Mouse (Mus musculus) cerebellum, adult 2 months (tissue): ENCODE results near the gene Prrg2. TPM values are rescaled to one million over a fixed set of nuclear protein-coding genes. Genes with fewer than 3 reads are reported as not detected.

Source experiments
- DNase-seq, 2 experiments: peaks; one replicate each; pipeline ENCODE4 v3.0.0; 2021
- H3K27ac ChIP-seq: fragments of 200-500 bp; 2 replicates; pipeline ENCODE4 v1.5.1; 2012; ENCODE audit warnings: low read length, control low read depth, inconsistent platforms; ENCODE audit not compliant: insufficient read depth
- H3K27me3 ChIP-seq: fragments of 200-500 bp; 2 replicates; pipeline ENCODE4 v1.6.1; 2012; ENCODE audit warnings: inconsistent platforms, mild to moderate bottlenecking, low read length, moderate library complexity; ENCODE audit not compliant: control insufficient read depth, insufficient read depth
- H3K4me1 ChIP-seq: fragments of 200-500 bp; 2 replicates; pipeline ENCODE4 v1.6.1; 2011; ENCODE audit warnings: low read length; ENCODE audit not compliant: control insufficient read depth, insufficient read depth
- H3K4me3 ChIP-seq: fragments of 200-500 bp; replicated peaks from 2 replicates; pipeline ENCODE3; 2011; ENCODE audit warnings: mild to moderate bottlenecking, low read depth, low read length, control low read depth; ENCODE audit not compliant: insufficient read depth
- CTCF ChIP-seq: fragments of 200-500 bp; IDR thresholded peaks from 2 replicates; pipeline ENCODE4 v1.5.1; 2011; ENCODE audit warnings: low read depth, mild to moderate bottlenecking, control low read depth, low read length, moderate library complexity, borderline replicate concordance; ENCODE audit not compliant: insufficient read depth
- POLR2A ChIP-seq: fragments of 200-500 bp; IDR thresholded peaks from 2 replicates; pipeline ENCODE4 v1.6.1; 2011; ENCODE audit warnings: low read length, control low read depth, borderline replicate concordance; ENCODE audit not compliant: insufficient read depth
- WGBS: fragments of 180-500 bp; shearing (Covaris S2); methylation state at CpG from one replicate; pipeline ENCODE4 v1.1.7; 2018; 5-methylcytosine and 5-hydroxymethylcytosine counted together
- polyA plus RNA-seq: library from polyadenylated mRNA; depleted of rRNA; stranded (reverse); fragments of >200 nt; gene quantifications from 2 replicates; pipeline ENCODE4 v1.2.3, GENCODE M21; 2012

Gene Prrg2
- polyA plus RNA-seq, 1 experiment, result 23.7 TPM

- no peak overlapping the region for H3K4me3 ChIP-seq
- TF ChIP-seq POLR2A (no peak), CTCF (no peak)
- H3K27ac ChIP-seq, result no peak overlapping the region
- H3K4me1 ChIP-seq, result peaks cover 3% of the 10 kb centered on the region
- no peaks in the 10 kb centered on the region for H3K27me3 ChIP-seq
- no peak for DNase-seq
- 91% methylated on average over 14 of the region's 14 CpGs for WGBS
These were observed 19.2 kb downstream of the Prrg2 start for GRCm38 (mm10) chr7:45043307-45043706.

- no peaks in the 10 kb centered on the region for H3K27me3 ChIP-seq
- H3K4me3 ChIP-seq, result no peak overlapping the region
- TF ChIP-seq POLR2A (no peak), CTCF (no peak)
- H3K27ac ChIP-seq, result no peak overlapping the region
- no peak for DNase-seq
- no peaks in the 10 kb centered on the region; the same call in 1 of the 2 replicates for H3K4me1 ChIP-seq
- 87% methylated on average over 9 of the region's 9 CpGs for WGBS
These were observed 21.6 kb downstream of the Prrg2 start for GRCm38 (mm10) chr7:45040851-45041250.

GRCm38 (mm10) chr7:45038411-45038810 is 24.1 kb downstream of the Prrg2 start:
- 97% methylated on average over 9 of the region's 9 CpGs for WGBS
- Histone ChIP-seq H3K27ac (no peak overlapping the region), H3K4me3 (no peak overlapping the region), H3K4me1 (no peaks in the 10 kb centered on the region; the same call in 1 of the 2 replicates), H3K27me3 (no peaks in the 10 kb centered on the region)
- DNase-seq, result no peak
- TF ChIP-seq POLR2A (no peak), CTCF (no peak)

GRCm38 (mm10) chr7:45037720-45038361 is 24.6 kb downstream of the Prrg2 start:
- H3K4me3 ChIP-seq, result no peak overlapping the region
- H3K27me3 ChIP-seq, result no peaks in the 10 kb centered on the region
- 62% methylated on average over 7 of the region's 7 CpGs for WGBS
- peak in 1 of 2 experiments; percentile 36 for DNase-seq
- H3K4me1 ChIP-seq, result no peaks in the 10 kb centered on the region; the same call in 1 of the 2 replicates
- H3K27ac ChIP-seq, result no peak overlapping the region
- no peak for TF ChIP-seq POLR2A
- peak; percentile 73 for TF ChIP-seq CTCF

- Histone ChIP-seq H3K27ac (no peak overlapping the region), H3K27me3 (no peaks in the 10 kb centered on the region), H3K4me1 (no peaks in the 10 kb centered on the region; the same call in 1 of the 2 replicates), H3K4me3 (no peak overlapping the region)
- no peak for DNase-seq
- WGBS, result 92% methylated on average over 11 of the region's 11 CpGs
- no peak for TF ChIP-seq POLR2A
- TF ChIP-seq CTCF, result no peak
These were observed 25.8 kb downstream of the Prrg2 start for GRCm38 (mm10) chr7:45036702-45037101.

- Histone ChIP-seq H3K4me1 (no peaks in the 10 kb centered on the region), H3K27me3 (no peaks in the 10 kb centered on the region), H3K4me3 (no peak overlapping the region), H3K27ac (no peak overlapping the region)
- DNase-seq, result no peak
- TF ChIP-seq POLR2A (no peak), CTCF (no peak)
- WGBS, result 91% methylated on average over 3 of the region's 3 CpGs
These were observed 26.8 kb downstream of the Prrg2 start for GRCm38 (mm10) chr7:45035631-45036030.

GRCm38 (mm10) chr7:45033722-45034359 is 28.6 kb downstream of the Prrg2 start:
- H3K4me1 ChIP-seq, result no peaks in the 10 kb centered on the region
- H3K27ac ChIP-seq, result no peak overlapping the region
- no peak for DNase-seq
- 91% methylated on average over 19 of the region's 19 CpGs for WGBS
- H3K27me3 ChIP-seq, result no peaks in the 10 kb centered on the region
- no peak for TF ChIP-seq CTCF
- no peak for TF ChIP-seq POLR2A
- H3K4me3 ChIP-seq, result no peak overlapping the region

- TF ChIP-seq CTCF (no peak), POLR2A (no peak)
- Histone ChIP-seq H3K4me1 (peaks cover 4% of the 10 kb centered on the region), H3K27ac (no peak overlapping the region), H3K4me3 (no peak overlapping the region), H3K27me3 (no peaks in the 10 kb centered on the region)
- no peak for DNase-seq
- WGBS, result 94% methylated on average over 8 of the region's 8 CpGs
These were observed 31.6 kb downstream of the Prrg2 start for GRCm38 (mm10) chr7:45030857-45031256.

GRCm38 (mm10) chr7:45029995-45030394 is 32.5 kb downstream of the Prrg2 start:
- H3K4me3 ChIP-seq, result no peak overlapping the region
- no peak for TF ChIP-seq POLR2A

More at GRCm38 (mm10) chr7:45029995-45030394, 32.5 kb downstream of the Prrg2 start:
- whole genome bisulfite sequencing, result 80% methylated on average over 6 of the region's 6 CpGs
- peaks cover 12% of the 10 kb centered on the region for H3K4me1 ChIP-seq
- H3K27me3 ChIP-seq, result no peaks in the 10 kb centered on the region
- DNase-seq, result no peak
- H3K27ac ChIP-seq, result no peak overlapping the region
